Mouse (Mus musculus) stomach, postnatal 0 days (tissue): ENCODE data around the gene Cryba4.

Source experiments
- CTCF ChIP-seq: IDR thresholded peaks from 2 replicates; pipeline ENCODE4 v1.5.1; 2016; ENCODE audit warnings: antibody characterized with exemption, low read depth, mild to moderate bottlenecking, moderate library complexity
- EP300 ChIP-seq: optimal IDR thresholded peaks from 2 replicates; pipeline ENCODE3; 2016; ENCODE audit warnings: antibody characterized with exemption

GRCm38 (mm10) chr5:112243539-112244274 is 8.6 kb downstream of the Cryba4 start:
- TF ChIP-seq CTCF (no peak), EP300 (no peak)
